In genomic region chr11:19849347-19849811, GRCm38 (mm10) we compare ENCODE assay signal across 11 mouse cellular contexts.
DNase-seq lines count a peak whose midpoint lies in the region; ATAC-seq and TF ChIP-seq lines count a peak whose summit lies in the region.
"Had no signal": no experiment of that assay in that cellular context is flagged by ENCODE, and none has a peak within 500 bp of the region (broad histone marks: within the 10 kb centered on the region; RNA-seq: fewer than 3 reads in every experiment).

No protein-coding gene starts in this region.

- H3K36me3 ChIP-seq in midbrain, postnatal 0 days (ENCODE audit: insufficient read depth, low read length) = no peaks in the 10 kb centered on the region
- no peaks in the 10 kb centered on the region for H3K36me3 ChIP-seq in midbrain, embryonic 15.5 days (replicated peaks)
- no peaks in the 10 kb centered on the region for H3K36me3 ChIP-seq in forebrain, postnatal 0 days (ENCODE audit: insufficient read depth)
- H3K36me3 ChIP-seq: hindbrain, embryonic 15.5 days; liver, embryonic 13.5 days had no signal

- H3K4me1 ChIP-seq in cerebellum, adult 2 months (ENCODE audit: control insufficient read depth, insufficient read depth, low read length) = peaks cover 5% of the 10 kb centered on the region
- no peaks in the 10 kb centered on the region for H3K4me1 ChIP-seq in midbrain, postnatal 0 days (ENCODE audit: insufficient read depth, low read length)
- H3K4me1 ChIP-seq in midbrain, embryonic 15.5 days = no peaks in the 10 kb centered on the region
- H3K4me1 ChIP-seq in forebrain, postnatal 0 days (ENCODE audit: insufficient read depth) = no peaks in the 10 kb centered on the region
- H3K4me1 ChIP-seq: forebrain, embryonic 13.5 days; hindbrain, embryonic 15.5 days had no signal

- no peak overlapping the region for H3K4me3 ChIP-seq in cerebellum, adult 2 months (replicated peaks; ENCODE audit: insufficient read depth, low read depth, low read length)
- H3K4me3 ChIP-seq in midbrain, postnatal 0 days (ENCODE audit: low read depth, low read length) = no peak overlapping the region
- no peak overlapping the region for H3K4me3 ChIP-seq in midbrain, embryonic 15.5 days
- no peak overlapping the region for H3K4me3 ChIP-seq in forebrain, postnatal 0 days (ENCODE audit: low read depth, low read length)
- H3K4me3 ChIP-seq: forebrain, embryonic 13.5 days; hindbrain, embryonic 15.5 days; liver, embryonic 13.5 days had no signal

- no peak overlapping the region for H3K27ac ChIP-seq in cerebellum, adult 2 months (ENCODE audit: insufficient read depth, low read length)
- H3K27ac ChIP-seq in midbrain, postnatal 0 days (ENCODE audit: low read depth, low read length) = no peak overlapping the region
- H3K27ac ChIP-seq in midbrain, embryonic 15.5 days = no peak overlapping the region
- H3K27ac ChIP-seq in forebrain, postnatal 0 days (ENCODE audit: low read depth, low read length) = no peak overlapping the region
- H3K27ac ChIP-seq: forebrain, embryonic 13.5 days; hindbrain, embryonic 15.5 days; liver, embryonic 13.5 days had no signal

- no peaks in the 10 kb centered on the region for H3K9me3 ChIP-seq in midbrain, postnatal 0 days (ENCODE audit: low read length)
- no peaks in the 10 kb centered on the region for H3K9me3 ChIP-seq in midbrain, embryonic 15.5 days
- H3K9me3 ChIP-seq in forebrain, postnatal 0 days (ENCODE audit: low read length) = no peaks in the 10 kb centered on the region
- H3K9me3 ChIP-seq: forebrain, embryonic 13.5 days; hindbrain, embryonic 15.5 days; liver, embryonic 13.5 days had no signal

- 41% methylated on average over 4 of the region's 4 CpGs for WGBS in cerebellum, adult 2 months
- 53% methylated on average over 4 of the region's 4 CpGs for WGBS in midbrain, postnatal 0 days
- 57% methylated on average over 4 of the region's 4 CpGs for WGBS in midbrain, embryonic 15.5 days
- 42% methylated on average over 4 of the region's 4 CpGs for WGBS in forebrain, postnatal 0 days

- no peak for TF ChIP-seq CTCF in cerebellum, adult 2 months (IDR thresholded peaks at IDR 0.05; ENCODE audit: borderline replicate concordance, insufficient read depth, low read depth, low read length)
- no peak for TF ChIP-seq CTCF in midbrain, postnatal 0 days (IDR thresholded peaks at IDR 0.05)
- no peak for TF ChIP-seq CTCF in forebrain, postnatal 0 days (IDR thresholded peaks at IDR 0.05; ENCODE audit: low read depth)

- ATAC-seq in midbrain, postnatal 0 days (ENCODE audit: low FRiP score) = peak; percentile 41; the same call in 1 of the 2 replicates
- ATAC-seq in midbrain, embryonic 15.5 days (replicated peaks) = no peak
- no peak for ATAC-seq in forebrain, postnatal 0 days
- ATAC-seq: forebrain, embryonic 13.5 days had no signal

- peak; percentile 19 to 41 for DNase-seq in cerebellum, adult 2 months
- DNase-seq in cerebellum, adult 11 months = no peak
- DNase-seq in midbrain, postnatal 0 days (ENCODE audit: low spot score) = no peak
- peak; percentile 44 for DNase-seq in kidney, postnatal 10 days
- DNase-seq in urinary bladder, postnatal 36 days (ENCODE audit: low spot score in 2 of 2) = peak; percentile 65 to 80
- DNase-seq in forebrain, postnatal 0 days = no peak
- no peak for DNase-seq in adipocyte (ENCODE audit: low spot score)
- DNase-seq: liver, embryonic 13.5 days had no signal

- no peak overlapping the region for H3K4me2 ChIP-seq in midbrain, postnatal 0 days (ENCODE audit: low read depth, low read length, poor library complexity, severe bottlenecking)
- no peak overlapping the region for H3K4me2 ChIP-seq in midbrain, embryonic 15.5 days
- no peak overlapping the region for H3K4me2 ChIP-seq in forebrain, postnatal 0 days (ENCODE audit: low read depth)
- H3K4me2 ChIP-seq: forebrain, embryonic 13.5 days; hindbrain, embryonic 15.5 days; liver, embryonic 13.5 days had no signal

- no peaks in the 10 kb centered on the region for H3K27me3 ChIP-seq in cerebellum, adult 2 months (ENCODE audit: control insufficient read depth, insufficient read depth, low read length)
- no peaks in the 10 kb centered on the region for H3K27me3 ChIP-seq in midbrain, postnatal 0 days (ENCODE audit: insufficient read depth, low read length)
- no peaks in the 10 kb centered on the region for H3K27me3 ChIP-seq in midbrain, embryonic 15.5 days (replicated peaks)
- no peaks in the 10 kb centered on the region for H3K27me3 ChIP-seq in forebrain, postnatal 0 days (ENCODE audit: insufficient read depth, low read length)
- H3K27me3 ChIP-seq: forebrain, embryonic 13.5 days; hindbrain, embryonic 15.5 days; liver, embryonic 13.5 days had no signal

- H3K9ac ChIP-seq in midbrain, postnatal 0 days (replicated peaks; ENCODE audit: low read length, poor library complexity, severe bottlenecking) = no peak overlapping the region
- H3K9ac ChIP-seq in midbrain, embryonic 15.5 days = no peak overlapping the region
- H3K9ac ChIP-seq in forebrain, postnatal 0 days = no peak overlapping the region
- H3K9ac ChIP-seq: forebrain, embryonic 13.5 days; hindbrain, embryonic 15.5 days; liver, embryonic 13.5 days had no signal

- no peak for TF ChIP-seq POLR2A in cerebellum, adult 2 months (IDR thresholded peaks at IDR 0.05; ENCODE audit: borderline replicate concordance, insufficient read depth, low read length)

Comparison
In these comparisons a context has a peak if more than half of its experiments do, and no peak if none do; other contexts are left out.
1. DNase-seq: peak in cerebellum, adult 2 months (2 of 2), kidney, postnatal 10 days (single experiment) and urinary bladder, postnatal 36 days (2 of 2); none in cerebellum, adult 11 months (single experiment), midbrain, postnatal 0 days (single experiment), forebrain, postnatal 0 days (single experiment) and adipocyte (single experiment).